36 mouse cellular contexts compared by ENCODE assay signal in the genomic region with DNA sequence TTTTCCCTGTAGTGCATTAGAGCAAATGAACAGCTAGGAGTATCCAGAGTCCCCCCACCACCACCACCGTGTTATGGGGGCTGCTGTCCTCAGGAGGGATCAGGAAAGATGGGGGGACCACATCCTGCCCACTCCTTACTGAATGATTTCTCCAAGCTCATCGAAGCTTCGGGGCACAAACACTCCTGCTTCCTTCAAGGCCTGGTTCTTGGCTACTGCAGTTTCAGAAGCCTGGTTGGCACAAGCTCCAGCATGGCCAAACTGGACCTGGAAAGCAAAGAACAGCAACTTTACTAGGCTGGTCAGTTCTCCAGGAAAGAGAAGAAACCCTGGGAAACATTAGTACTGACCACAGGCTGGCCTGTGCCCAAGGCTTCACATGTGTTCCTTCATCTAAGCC. TPM values are rescaled to one million over a fixed set of nuclear protein-coding genes. Genes with fewer than 3 reads are reported as not detected.
"Had no signal": no experiment of that assay in that cellular context is flagged by ENCODE, and none has a peak within 500 bp of the region (broad histone marks: within the 10 kb centered on the region; RNA-seq: fewer than 3 reads in every experiment).

No protein-coding gene starts in this region.

- H3K9me3 ChIP-seq: limb, embryonic 10.5 days; limb, embryonic 12.5 days; limb, embryonic 13.5 days; limb, embryonic 15.5 days; liver, embryonic 12.5 days; liver, embryonic 13.5 days; liver, embryonic 15.5 days; lung, embryonic 15.5 days; megakaryocyte, embryonic 14.5 days; midbrain, embryonic 10.5 days; midbrain, embryonic 12.5 days; midbrain, embryonic 13.5 days; midbrain, embryonic 15.5 days; neural tube, embryonic 12.5 days had no signal

- H3K27me3 ChIP-seq: limb, embryonic 12.5 days; limb, embryonic 13.5 days; limb, embryonic 15.5 days; liver, embryonic 12.5 days; liver, embryonic 13.5 days; liver, embryonic 15.5 days; lung, embryonic 15.5 days; megakaryocyte, embryonic 14.5 days; midbrain, embryonic 12.5 days; midbrain, embryonic 13.5 days; midbrain, embryonic 15.5 days; neural tube, embryonic 12.5 days had no signal

- ATAC-seq: liver, embryonic 12.5 days; liver, postnatal 0 days; lung, postnatal 0 days; midbrain, embryonic 13.5 days; midbrain, embryonic 15.5 days; midbrain, embryonic 16.5 days had no signal

- H3K4me1 ChIP-seq: limb, embryonic 10.5 days; limb, embryonic 12.5 days; limb, embryonic 13.5 days; limb, embryonic 15.5 days; liver, embryonic 12.5 days; liver, embryonic 13.5 days; liver, embryonic 15.5 days; lung, embryonic 15.5 days; megakaryocyte, embryonic 14.5 days; midbrain, embryonic 10.5 days; midbrain, embryonic 12.5 days; midbrain, embryonic 13.5 days; midbrain, embryonic 15.5 days; neural tube, embryonic 12.5 days had no signal

- H3K9ac ChIP-seq: limb, embryonic 12.5 days; limb, embryonic 13.5 days; limb, embryonic 15.5 days; liver, embryonic 12.5 days; liver, embryonic 13.5 days; liver, embryonic 14.5 days; liver, embryonic 15.5 days; liver, postnatal 0 days; lung, embryonic 14.5 days; lung, embryonic 15.5 days; midbrain, embryonic 12.5 days; midbrain, embryonic 13.5 days; midbrain, embryonic 15.5 days; neural tube, embryonic 12.5 days had no signal

- H3K4me2 ChIP-seq: limb, embryonic 12.5 days; limb, embryonic 13.5 days; limb, embryonic 15.5 days; liver, embryonic 11.5 days; liver, embryonic 12.5 days; liver, embryonic 13.5 days; liver, embryonic 15.5 days; lung, embryonic 14.5 days; lung, embryonic 15.5 days; midbrain, embryonic 11.5 days; midbrain, embryonic 12.5 days; midbrain, embryonic 13.5 days; midbrain, embryonic 15.5 days; neural tube, embryonic 12.5 days had no signal

- H3K4me3 ChIP-seq: limb, embryonic 10.5 days; limb, embryonic 12.5 days; limb, embryonic 13.5 days; limb, embryonic 15.5 days; liver, embryonic 12.5 days; liver, embryonic 13.5 days; liver, embryonic 15.5 days; lung, embryonic 15.5 days; megakaryocyte, embryonic 14.5 days; midbrain, embryonic 10.5 days; midbrain, embryonic 12.5 days; midbrain, embryonic 13.5 days; midbrain, embryonic 15.5 days; myocyte; neural tube, embryonic 12.5 days had no signal

- DNase-seq: left cerebral cortex, postnatal 4 days; liver; liver, embryonic 13.5 days; liver, postnatal 0 days; lung, adult 18-20 months; lung, adult 2 months; lung, embryonic 14.5 days; lung, postnatal 10 days; lung, postnatal 14 days; lung, postnatal 36 days; lung, postnatal 4 days; midbrain, embryonic 14.5 days had no signal

- H3K27ac ChIP-seq: limb, embryonic 10.5 days; limb, embryonic 12.5 days; limb, embryonic 13.5 days; limb, embryonic 15.5 days; liver, embryonic 12.5 days; liver, embryonic 13.5 days; liver, embryonic 14.5 days; liver, embryonic 15.5 days; lung, embryonic 15.5 days; macrophage; midbrain, embryonic 10.5 days; midbrain, embryonic 12.5 days; midbrain, embryonic 13.5 days; midbrain, embryonic 15.5 days; neural tube, embryonic 12.5 days had no signal

RNA-seq across cellular contexts. Expression of a gene that starts 42.7 kb away (rescaled TPM):
- total RNA-seq: megakaryocyte, adult 5-6 weeks; megakaryocyte-erythroid progenitor cell, adult 5-6 weeks; monocyte, adult 5-6 weeks had no signal
- polyA plus RNA-seq: liver, embryonic 16.5 days had no signal
